Mouse (Mus musculus) ES-Bruce4 (cell line): Measurements from ENCODE around the gene 2010005H15Rik.

Source experiments
- CTCF ChIP-seq: IDR thresholded peaks from one replicate; pipeline ENCODE4 v1.8.1; 2011; ENCODE audit warnings: low read depth, low read length
- EP300 ChIP-seq: IDR thresholded peaks from 2 replicates; pipeline ENCODE4 v1.6.1; 2011; ENCODE audit warnings: low read depth, low read length; ENCODE audit not compliant: insufficient read depth
- POLR2A ChIP-seq: IDR thresholded peaks from one replicate; pipeline ENCODE4 v1.8.1; 2011; ENCODE audit warnings: low read length; ENCODE audit not compliant: insufficient read depth

GRCm38 (mm10) chr16:36203846-36204245, 17.4 kb upstream of the 2010005H15Rik start:
- TF ChIP-seq CTCF (no peak), POLR2A (no peak), EP300 (no peak)
